Mouse (Mus musculus) kidney, adult 2 months (tissue): ENCODE data around the gene Olfr1229.

Experiments
- CTCF ChIP-seq: fragments of 200-500 bp; conservative IDR thresholded peaks from 2 replicates; pipeline ENCODE4 v1.5.1; 2011; ENCODE audit warnings: low read depth, mild to moderate bottlenecking, control low read depth, low read length, moderate library complexity, mixed read lengths; ENCODE audit not compliant: insufficient read depth, insufficient read length
- POLR2A ChIP-seq: fragments of 200-500 bp; IDR thresholded peaks from one replicate; pipeline ENCODE4 v1.6.1; 2011; ENCODE audit warnings: low read depth, low read length, control low read depth

DNA sequence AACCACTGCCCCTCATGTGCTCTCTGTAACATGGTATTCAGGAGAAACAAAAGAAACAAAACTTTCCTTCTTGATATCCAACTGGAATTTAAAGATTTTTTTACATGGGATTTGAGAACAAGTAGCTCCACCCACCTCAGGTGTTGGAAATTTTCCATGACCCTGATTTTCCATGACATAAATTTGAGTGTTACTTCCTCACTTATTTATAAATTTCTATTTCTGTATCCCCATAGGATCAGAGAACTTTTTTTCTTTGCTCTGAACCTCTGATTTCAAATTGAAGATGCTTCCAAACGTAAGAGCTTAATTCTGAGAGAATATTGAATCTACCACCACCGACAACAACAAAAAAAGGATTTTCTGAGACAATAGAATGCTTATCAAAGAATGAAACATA, at the start of gene Olfr1229:
- TF ChIP-seq CTCF (no peak), POLR2A (no peak)
